Mouse (Mus musculus): ENCODE results near the gene Gm9936.

DNA sequence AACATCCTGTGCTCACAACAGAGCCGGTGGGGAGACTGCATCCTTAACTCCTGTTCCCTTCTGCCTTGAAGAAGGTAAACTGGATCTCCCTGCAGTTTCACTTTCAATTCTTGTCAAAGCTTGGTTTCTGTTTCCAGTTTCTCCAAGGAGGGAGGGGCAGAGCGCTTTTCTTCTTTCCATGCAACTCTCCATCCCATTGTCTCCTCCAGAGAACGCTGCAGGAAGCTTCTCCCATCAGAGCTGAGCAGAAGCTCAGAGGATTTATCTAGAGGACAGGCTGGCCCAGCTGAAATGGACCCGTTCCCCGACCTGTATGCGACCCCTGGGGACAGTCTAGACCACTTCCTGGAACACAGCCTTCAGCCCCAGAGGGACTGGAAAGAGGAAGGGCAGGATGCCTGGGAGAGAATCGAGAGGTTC lies 38.9 kb upstream of the Gm9936 start:
- TF ChIP-seq CTCF (IDR thresholded peaks at IDR 0.05; ENCODE audit: borderline replicate concordance, insufficient read depth, low read length): no peak
- TF ChIP-seq POLR2A (IDR thresholded peaks at IDR 0.05; ENCODE audit: low read depth, low read length): no peak

Measured in embryonic fibroblast, embryonic 13.5 days (primary cell).